Mouse (Mus musculus) cerebellum, adult 2 months (tissue): ENCODE measurements around the gene Dhx40.
"Not testable (repeated sequence)": the region's sequence is repeated elsewhere in the genome, so short reads cannot be mapped to it uniquely, and the experiment has no call there.

Source experiments
- CTCF ChIP-seq: fragments of 200-500 bp; IDR thresholded peaks from 2 replicates; pipeline ENCODE4 v1.5.1; 2011; ENCODE audit warnings: low read depth, mild to moderate bottlenecking, control low read depth, low read length, moderate library complexity, borderline replicate concordance; ENCODE audit not compliant: insufficient read depth
- POLR2A ChIP-seq: fragments of 200-500 bp; IDR thresholded peaks from 2 replicates; pipeline ENCODE4 v1.6.1; 2011; ENCODE audit warnings: low read length, control low read depth, borderline replicate concordance; ENCODE audit not compliant: insufficient read depth

GRCm38 (mm10) chr11:86816288-86816687 is 8.7 kb upstream of the Dhx40 start:
- TF ChIP-seq CTCF, POLR2A: not testable (repeated sequence)
